ENCODE assay signal across 29 mouse cellular contexts in the genomic region with DNA sequence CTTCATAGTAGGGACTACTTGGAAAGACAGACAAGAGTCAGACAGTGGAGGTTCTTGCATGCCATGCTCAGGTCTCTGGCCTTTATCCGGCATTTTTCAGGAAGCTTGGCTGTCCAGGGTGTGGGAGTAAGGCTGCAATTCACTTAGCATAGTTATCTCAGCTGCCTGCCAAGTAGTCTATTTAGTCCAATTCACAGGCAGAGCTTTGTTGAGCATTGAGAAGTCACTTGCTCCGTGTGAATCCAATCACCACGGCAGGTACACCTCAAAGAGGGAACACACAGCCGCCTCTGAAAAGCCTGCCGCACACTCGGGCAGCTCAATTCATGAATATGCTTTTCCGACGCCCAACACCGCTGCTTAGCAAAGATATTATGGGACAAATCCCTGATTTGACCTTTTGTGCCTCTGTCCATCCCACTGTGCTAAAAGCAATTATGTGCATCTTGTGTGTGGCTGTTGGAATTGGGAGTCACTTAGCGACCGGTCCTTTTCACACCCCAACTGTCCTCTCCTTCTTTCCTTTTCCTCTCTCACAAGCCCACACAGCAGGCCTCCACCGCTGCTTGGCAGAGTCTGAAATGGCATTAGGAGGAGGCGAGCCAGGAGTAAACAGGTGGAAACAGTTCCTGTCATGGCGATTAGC. TPM values are rescaled to one million over a fixed set of nuclear protein-coding genes. Genes with fewer than 3 reads are reported as not detected.
DNase-seq lines count a peak whose midpoint lies in the region; ATAC-seq and TF ChIP-seq lines count a peak whose summit lies in the region.
"Had no signal": no experiment of that assay in that cellular context is flagged by ENCODE, and none has a peak within 500 bp of the region (broad histone marks: within the 10 kb centered on the region; RNA-seq: fewer than 3 reads in every experiment).

No protein-coding gene starts in this region.

- WGBS in midbrain, embryonic 13.5 days: 13% methylated on average over 14 of the region's 14 CpGs

- H3K36me3 ChIP-seq in midbrain, embryonic 13.5 days: no peaks in the 10 kb centered on the region
- H3K36me3 ChIP-seq in myocyte (ENCODE audit: control insufficient read depth, insufficient read depth): no peaks in the 10 kb centered on the region
- H3K36me3 ChIP-seq: heart, embryonic 15.5 days; hindbrain, embryonic 12.5 days; liver, embryonic 12.5 days had no signal

- no peak for DNase-seq in frontal cortex, postnatal 14 days (ENCODE audit: low spot score in 2 of 2)
- peak; percentile 47 for DNase-seq in retina, postnatal 1 day
- DNase-seq in retina, embryonic 14.5 days (ENCODE audit: low spot score): no peak
- DNase-seq in spleen, postnatal 10 days (ENCODE audit: low spot score in 2 of 2): no peak
- DNase-seq in left cerebral cortex, postnatal 36 days (ENCODE audit: low spot score in 2 of 2): no peak
- DNase-seq: adrenal gland, adult 8-10 months; cerebellum, adult 8-10 months; cerebellum, postnatal 36 days; gastrocnemius, adult 2 months; gastrocnemius, postnatal 36 days; heart, postnatal 36 days; kidney, adult 9 months; kidney, postnatal 25 days; left cerebral cortex, postnatal 4 days; liver, postnatal 0 days; lung, postnatal 4 days; right cerebral cortex, postnatal 4 days; thymus, adult 2 months; thymus, postnatal 4 days had no signal

- no peaks in the 10 kb centered on the region for H3K9me3 ChIP-seq in midbrain, embryonic 13.5 days
- H3K9me3 ChIP-seq: heart, embryonic 15.5 days; hindbrain, embryonic 12.5 days; liver, embryonic 12.5 days had no signal

- H3K9ac ChIP-seq in midbrain, embryonic 13.5 days (replicated peaks): no peak overlapping the region
- H3K9ac ChIP-seq: heart, embryonic 15.5 days; hindbrain, embryonic 12.5 days; liver, embryonic 12.5 days; liver, postnatal 0 days had no signal

- TF ChIP-seq POLR2A in myocyte (IDR thresholded peaks at IDR 0.05; ENCODE audit: insufficient read length, low read depth): no peak

- no peak overlapping the region for H3K27ac ChIP-seq in midbrain, embryonic 13.5 days
- H3K27ac ChIP-seq: gastrocnemius, adult 2 months; heart, embryonic 15.5 days; hindbrain, embryonic 12.5 days; layer of hippocampus, adult 2 months; liver, embryonic 12.5 days had no signal

- peaks cover 11% of the 10 kb centered on the region for H3K4me1 ChIP-seq in midbrain, embryonic 13.5 days (replicated peaks)
- H3K4me1 ChIP-seq: heart, embryonic 15.5 days; liver, embryonic 12.5 days had no signal

- no peak overlapping the region for H3ac ChIP-seq in myocyte (ENCODE audit: control insufficient read depth, insufficient read length)

- intact Hi-C loops in left cerebral cortex, postnatal 36 days (cut with DNase I): no loop called here

- no peak overlapping the region for H3K4me3 ChIP-seq in midbrain, embryonic 13.5 days (replicated peaks)
- no peak overlapping the region for H3K4me3 ChIP-seq in myocyte
- H3K4me3 ChIP-seq: gastrocnemius, adult 2 months; heart, embryonic 15.5 days; hindbrain, embryonic 12.5 days; layer of hippocampus, adult 2 months; liver, embryonic 12.5 days; megakaryocyte, embryonic 14.5 days had no signal

- peak; percentile 47; the same call in 1 of the 2 replicates for ATAC-seq in frontal cortex, adult (ENCODE audit: low TSS enrichment)
- no peak for ATAC-seq in midbrain, embryonic 13.5 days
- ATAC-seq: CD4-positive, CD25-positive, alpha-beta regulatory T cell, adult 4 months; intestine, postnatal 0 days; liver, embryonic 12.5 days; liver, postnatal 0 days had no signal

- H3K27me3 ChIP-seq in midbrain, embryonic 13.5 days: peaks cover 4% of the 10 kb centered on the region; the same call in 1 of the 2 replicates
- H3K27me3 ChIP-seq in myocyte (ENCODE audit: control insufficient read depth, insufficient read depth, insufficient read length): peaks cover 18% of the 10 kb centered on the region
- H3K27me3 ChIP-seq: hindbrain, embryonic 12.5 days; megakaryocyte, embryonic 14.5 days had no signal

- H3K79me2 ChIP-seq in myocyte (ENCODE audit: control insufficient read depth, insufficient read depth): no peaks in the 10 kb centered on the region

- peak overlapping the region; percentile 6; the same call in 1 of the 2 replicates for H3K4me2 ChIP-seq in midbrain, embryonic 13.5 days (replicated peaks)
- peak overlapping the region; percentile 24 for H3K4me2 ChIP-seq in myocyte (ENCODE audit: low read depth)
- H3K4me2 ChIP-seq: heart, embryonic 15.5 days; hindbrain, embryonic 12.5 days; liver, embryonic 12.5 days had no signal

TF ChIP-seq in myocyte, 11 proteins besides CTCF, POLR2A, EP300 and RAD21:
- TF ChIP-seq TCF12 (IDR thresholded peaks at IDR 0.05; ENCODE audit: insufficient read depth, poor library complexity, severe bottlenecking) (no peak), MYOG (IDR thresholded peaks at IDR 0.05; ENCODE audit: control insufficient read depth in 1 of 3, insufficient read depth in 1 of 3, insufficient read length in 2 of 3, low read depth in 2 of 3) (no peak), SRF (IDR thresholded peaks at IDR 0.05; ENCODE audit: control insufficient read depth, insufficient read length, low read depth) (no peak), CEBPB (IDR thresholded peaks at IDR 0.05; ENCODE audit: insufficient read depth, poor library complexity, severe bottlenecking) (no peak), REST (IDR thresholded peaks at IDR 0.05; ENCODE audit: insufficient read depth, insufficient read length) (no peak), E2F4 (IDR thresholded peaks at IDR 0.05; ENCODE audit: insufficient read depth) (no peak), MYOD1 (IDR thresholded peaks at IDR 0.05; ENCODE audit: control insufficient read depth in 1 of 3, insufficient read length in 2 of 3, low read depth in 2 of 3) (no peak), USF1 (IDR thresholded peaks at IDR 0.05; ENCODE audit: low read depth) (no peak), TCF3 (IDR thresholded peaks at IDR 0.05; ENCODE audit: insufficient read length, low read depth) (no peak), MAX (IDR thresholded peaks at IDR 0.05; ENCODE audit: low read depth) (no peak), POLR2AphosphoS2 (IDR thresholded peaks at IDR 0.05; ENCODE audit: insufficient read length, low read depth) (no peak)

RNA-seq across cellular contexts. Expression of a gene that starts 57.9 kb away (rescaled TPM):
- 42.0 and 44.3 TPM in 2 replicates for polyA plus RNA-seq in midbrain, embryonic 13.5 days (2015; fragmentation: Nextera tagmentation; extraction: Ambion mirVana)
- 23.3 TPM for polyA plus RNA-seq in myocyte (2012; fragmentation: generic; extraction: Trizol)
- 10 to 100 TPM; 57.0 to 67.4 TPM for total RNA-seq in left cerebral cortex, postnatal 36 days (2021)
